Mouse (Mus musculus) cerebellum, postnatal 4 days (tissue): ENCODE measurements around the gene Wfdc13.

Source experiments
- DNase-seq, 2 experiments: peaks; one replicate each; pipeline ENCODE4 v3.0.0; 2022; ENCODE audit warnings: low spot score in 2 of 2, mixed read lengths in 1 of 2

Gene Wfdc13

DNA sequence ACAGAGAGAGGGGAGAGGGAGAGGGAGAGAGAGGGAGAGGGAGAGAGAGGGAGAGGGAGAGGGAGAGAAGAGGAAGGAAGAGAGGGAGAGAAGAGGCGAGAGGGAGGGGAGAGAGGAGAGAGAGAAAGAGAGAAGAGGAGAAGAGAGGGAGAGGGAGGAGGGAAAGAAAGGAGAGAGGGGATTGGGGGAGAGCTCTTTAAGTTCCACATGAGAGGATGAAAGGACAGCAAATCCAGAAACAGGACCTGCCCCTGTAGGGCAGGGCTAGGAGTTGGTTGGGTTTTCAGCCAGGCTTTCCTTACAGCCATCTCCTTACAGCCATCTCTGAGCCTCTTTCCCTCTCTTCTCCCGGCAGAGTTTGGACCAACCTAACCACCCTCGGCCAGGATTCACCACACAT, at the start of gene Wfdc13:
Wfdc13 (plus strand) TSS at position 301 of the 400 bp plus-strand sequence.
- DNase-seq = no peak

DNA sequence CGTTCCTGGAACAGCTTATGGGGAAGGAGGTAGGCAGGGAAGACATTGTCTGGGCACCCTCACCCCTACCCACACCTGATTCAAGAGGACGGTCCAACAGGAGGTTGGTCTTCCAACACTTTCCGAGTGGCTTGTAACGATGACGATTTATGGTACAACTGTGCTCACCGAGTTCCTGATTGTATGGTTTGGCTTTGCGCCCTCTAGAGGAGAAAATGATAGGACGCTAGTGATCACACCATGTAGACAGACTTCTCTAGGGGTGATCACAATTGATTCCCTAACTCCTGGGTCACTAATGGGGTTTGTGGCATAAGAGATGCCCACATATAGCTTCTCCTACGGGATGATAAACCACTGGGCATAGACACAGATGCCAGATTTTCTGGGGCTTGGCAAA, 49.6 kb upstream of the Wfdc13 start:
- no peak for DNase-seq

DNA sequence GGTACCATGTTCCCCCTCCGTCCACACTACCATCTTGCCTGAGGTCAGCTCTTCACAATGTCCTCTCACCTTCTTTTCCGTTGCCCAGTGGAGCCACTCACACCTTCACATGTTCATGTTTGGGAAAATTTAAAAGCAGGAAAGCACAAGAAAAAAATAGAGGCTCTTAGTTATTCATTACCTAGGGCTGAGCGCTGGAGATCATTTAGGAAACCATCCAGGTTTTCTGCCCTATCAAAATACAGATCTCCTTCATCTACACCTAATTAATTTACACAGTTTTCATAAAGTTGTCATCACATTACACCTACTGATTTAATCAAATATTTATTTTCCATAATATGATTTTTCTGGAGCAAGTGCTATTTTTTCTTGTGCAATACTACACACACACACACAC, 46.2 kb upstream of the Wfdc13 start, which contains the start of gene Wfdc16:
Wfdc16 (minus strand) TSS at position 101 of the 400 bp plus-strand sequence.
- DNase-seq = no peak

DNA sequence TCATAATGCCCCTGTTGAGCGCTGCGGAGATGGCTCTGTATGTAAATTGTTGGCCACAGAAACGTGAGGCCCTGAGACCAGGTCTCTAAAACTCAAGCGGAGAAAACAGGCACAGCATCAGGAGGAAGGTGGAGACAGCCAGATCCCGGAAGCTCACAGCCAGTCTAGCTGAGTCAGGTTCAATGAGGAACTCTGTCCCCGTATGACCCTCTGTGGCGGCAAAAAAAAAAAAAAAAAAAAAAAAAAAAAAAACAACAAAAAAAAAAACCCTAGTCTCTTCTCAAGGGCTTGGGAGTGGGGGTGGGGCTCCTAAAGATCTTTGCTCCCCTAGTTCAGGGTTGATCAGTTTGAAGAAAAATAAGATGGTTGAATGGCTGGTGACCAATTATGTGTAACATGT, 43.8 kb upstream of the Wfdc13 start:
- DNase-seq = no peak

DNA sequence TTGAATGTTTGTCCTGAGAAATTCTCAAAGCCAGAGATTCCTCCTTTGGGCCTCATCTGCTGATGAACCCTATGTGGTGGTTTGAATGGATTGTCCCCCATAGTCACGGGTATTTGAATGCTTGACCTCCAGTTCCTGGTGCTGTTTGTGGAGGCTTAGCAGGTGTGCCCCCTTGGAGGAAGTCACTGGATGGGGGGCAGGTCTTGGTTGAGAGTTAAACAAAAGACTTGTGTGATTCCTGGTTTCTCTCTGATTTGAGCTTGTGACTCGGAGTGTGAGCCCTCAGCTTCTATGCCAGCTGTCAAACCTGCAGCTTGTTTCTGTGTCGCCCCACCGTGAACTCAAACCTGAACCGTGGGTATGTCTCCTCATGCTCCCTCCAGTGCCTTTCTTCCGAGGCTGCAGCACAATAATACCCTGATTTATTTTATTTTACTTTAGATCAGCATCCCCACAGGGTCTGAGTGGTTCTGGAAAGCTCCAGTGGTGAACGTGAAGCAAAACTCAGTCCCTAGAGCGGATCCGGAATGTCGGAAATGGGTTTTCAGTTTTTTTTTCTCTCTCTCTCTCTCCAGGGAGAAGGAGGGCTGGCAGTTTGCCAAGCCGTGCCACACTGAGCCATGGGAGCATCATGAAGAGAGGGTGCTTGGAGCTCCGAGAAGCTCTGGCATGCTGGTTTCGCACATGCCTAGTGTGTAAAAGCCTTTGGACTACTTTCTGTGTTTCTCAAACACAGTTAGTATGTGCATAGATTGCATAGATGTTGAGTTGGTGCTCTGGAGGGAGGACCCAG, 42.8 kb upstream of the Wfdc13 start:
- DNase-seq = no peak

DNA sequence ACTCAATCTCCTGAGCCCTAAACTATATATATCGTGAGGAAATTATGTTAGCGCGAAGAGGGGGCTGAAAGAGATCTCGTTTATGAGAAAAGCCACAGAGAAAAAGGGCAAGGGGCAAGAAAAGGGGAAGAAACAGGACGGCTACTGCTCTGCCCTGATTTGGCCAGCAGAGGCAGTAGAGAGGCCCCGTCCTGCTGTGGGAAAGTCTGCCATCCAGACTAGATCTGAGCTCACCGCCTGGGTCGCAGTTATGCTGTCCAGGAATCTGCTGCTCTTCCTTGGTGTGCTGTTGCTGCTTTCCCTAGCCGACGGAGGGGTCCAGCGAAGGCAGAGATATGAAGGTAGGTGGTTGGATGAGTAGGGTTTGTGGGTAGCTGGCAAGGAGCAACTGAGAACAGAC, 29.0 kb upstream of the Wfdc13 start, which contains the start of gene Wfdc10:
Wfdc10 (plus strand) TSS at position 189 of the 400 bp plus-strand sequence.
- DNase-seq = peak; percentile 32 to 60

DNA sequence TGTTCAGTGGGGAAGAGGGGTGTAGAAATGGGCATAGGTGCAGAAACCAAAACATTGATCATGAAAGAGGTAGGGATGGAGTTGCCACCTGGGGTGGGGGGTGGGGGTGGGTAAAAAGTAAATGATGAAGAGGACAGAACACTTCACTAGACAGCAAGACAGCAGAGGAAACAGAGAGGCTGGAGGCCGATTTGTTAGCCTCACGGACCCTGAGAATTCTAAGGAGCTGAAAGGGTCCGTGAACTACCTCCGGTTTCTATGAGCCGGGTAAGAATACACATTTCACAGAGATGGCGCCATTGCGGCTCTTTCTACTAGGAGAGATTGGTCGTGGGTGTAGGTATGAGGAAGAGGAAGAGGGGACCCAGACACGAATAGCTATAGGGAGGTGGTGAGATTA, 28.4 kb upstream of the Wfdc13 start, which contains the start of gene Wfdc9:
Wfdc9 (minus strand) TSS at position 101 of the 400 bp plus-strand sequence.
- no peak for DNase-seq

DNA sequence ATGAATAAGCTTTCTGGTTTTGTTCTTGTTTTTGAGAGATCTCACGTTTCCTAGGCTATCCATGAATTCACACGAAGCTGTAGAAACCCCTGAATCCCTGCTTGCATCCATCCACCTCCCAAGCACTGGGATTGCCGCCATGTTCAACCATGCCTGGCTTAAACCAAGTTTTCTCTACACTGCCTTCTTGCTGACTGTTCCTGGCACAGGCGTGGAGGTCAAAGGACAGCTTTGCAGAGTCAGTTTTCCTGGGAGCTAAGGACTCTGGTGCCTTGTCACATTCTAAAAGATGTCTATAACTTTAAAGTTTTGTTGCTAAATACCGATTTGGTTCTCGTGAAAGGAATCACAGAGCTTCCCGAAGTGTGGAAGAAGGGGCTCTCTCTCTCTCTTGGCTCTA, 20.1 kb upstream of the Wfdc13 start:
- DNase-seq = no peak

DNA sequence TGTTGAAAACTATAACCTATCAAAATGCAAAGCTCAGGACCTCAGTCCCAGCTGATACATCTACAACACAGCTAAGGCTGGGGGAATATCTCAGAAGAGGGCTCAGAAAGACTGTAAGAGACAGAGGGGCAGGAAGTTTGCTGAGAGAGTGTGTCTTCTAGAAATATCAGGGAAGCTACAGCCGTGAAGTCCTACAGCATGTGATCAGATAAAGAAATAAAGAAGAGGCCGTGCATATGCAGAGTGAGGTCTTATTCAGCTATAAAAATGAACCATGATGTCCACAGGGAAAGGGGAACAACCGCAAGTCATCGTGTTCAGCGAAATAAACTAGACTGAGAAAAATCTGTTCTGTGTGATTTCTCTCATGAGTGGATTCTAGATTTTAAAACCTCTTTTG, 14.6 kb upstream of the Wfdc13 start:
- DNase-seq = no peak

DNA sequence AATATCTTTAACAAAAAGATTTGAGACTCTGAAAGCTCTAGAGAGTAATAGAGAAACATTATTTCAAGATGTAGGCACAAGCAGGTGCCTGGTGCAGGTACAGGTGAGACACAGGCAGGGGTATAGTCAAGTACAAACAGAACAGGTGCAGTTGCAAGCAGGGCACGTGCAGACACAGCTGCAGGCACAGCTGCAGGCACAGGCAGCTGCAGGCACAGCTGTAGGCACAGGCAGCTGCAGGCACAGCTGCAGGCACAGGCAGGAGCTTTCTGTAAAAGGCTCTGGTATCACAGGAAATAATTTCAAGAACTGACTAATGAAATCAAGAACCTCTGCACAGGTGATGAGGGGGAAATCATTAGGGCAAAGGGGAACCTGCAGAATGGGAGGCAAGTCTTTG, 14.0 kb upstream of the Wfdc13 start:
- DNase-seq = no peak

DNA sequence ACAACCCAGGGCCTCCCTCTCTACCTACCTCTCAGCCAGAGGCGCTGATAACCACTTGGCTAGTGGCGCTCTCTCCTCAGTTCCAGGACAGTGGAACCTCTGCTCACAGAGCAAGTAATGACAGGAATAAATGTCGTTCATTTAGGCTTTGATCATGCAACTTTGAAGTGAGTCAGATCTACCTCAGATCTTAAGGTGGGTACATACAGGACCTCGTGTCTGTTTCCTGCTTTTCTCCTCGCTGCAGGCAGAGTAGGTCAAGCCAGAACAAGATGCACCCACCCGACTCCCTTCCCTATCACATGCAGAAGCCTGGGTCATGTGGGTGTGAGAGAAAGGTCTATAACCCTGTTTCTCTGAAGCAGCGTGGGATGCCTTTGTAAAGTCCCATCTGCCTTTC, 10.9 kb upstream of the Wfdc13 start, which contains the start of gene Wfdc11:
Wfdc11 (minus strand) TSS at position 101 of the 400 bp plus-strand sequence.
- DNase-seq = no peak

DNA sequence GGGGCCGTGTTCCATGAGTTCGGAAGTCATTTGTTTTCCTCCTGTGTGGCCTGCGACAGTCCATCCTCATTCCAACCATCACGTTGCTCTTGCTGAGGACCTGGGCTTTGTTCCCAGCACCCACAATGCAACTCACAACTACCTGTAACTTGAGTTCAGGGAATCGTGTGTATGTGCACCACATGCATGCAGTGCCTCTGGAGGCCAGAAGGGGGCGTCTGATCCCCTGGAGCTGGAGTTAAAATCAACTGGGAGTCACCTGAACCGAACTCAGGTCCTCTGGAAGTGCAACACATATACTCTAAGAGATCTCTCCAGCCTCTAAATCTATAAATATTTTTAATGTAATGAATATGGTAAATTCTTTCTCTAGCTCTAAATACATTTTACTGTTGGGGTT, 8.8 kb upstream of the Wfdc13 start:
- DNase-seq = no peak

DNA sequence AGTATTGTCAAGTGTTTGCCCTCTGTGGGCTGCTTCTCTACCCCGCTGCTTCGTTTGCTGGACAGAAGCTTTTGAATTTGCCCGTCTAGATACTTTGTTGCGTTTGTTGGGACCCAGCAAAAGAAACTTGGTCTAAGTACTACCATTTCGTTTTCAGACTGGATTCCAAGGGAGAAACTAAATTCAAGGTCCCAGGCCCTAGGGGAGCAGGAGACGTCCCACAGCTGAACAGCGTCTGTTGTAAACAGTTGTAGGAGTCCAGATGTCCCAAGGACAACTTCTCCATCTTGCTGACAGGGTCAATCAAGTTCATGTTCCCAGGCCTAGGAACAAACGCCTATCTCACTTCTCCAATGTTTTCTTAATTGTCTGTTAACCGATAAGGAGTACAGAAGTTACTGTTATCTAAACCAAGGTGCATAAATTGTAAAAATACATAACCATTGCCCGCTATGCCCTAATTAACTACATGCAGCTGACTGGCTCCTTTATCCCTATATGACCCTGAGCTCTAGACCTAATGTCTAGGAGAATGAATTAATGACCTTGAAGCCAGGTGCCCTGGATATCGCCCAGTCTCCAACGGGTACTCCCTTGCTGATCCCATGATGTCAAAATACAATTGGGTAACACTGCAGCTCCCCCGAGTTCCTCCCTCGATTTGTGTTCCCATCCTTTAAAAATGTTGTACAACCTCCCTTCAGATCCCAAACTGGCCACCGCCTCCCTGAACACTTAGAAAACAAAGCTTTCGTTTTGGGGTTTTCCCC, 7.8 kb upstream of the Wfdc13 start:
- DNase-seq = no peak

DNA sequence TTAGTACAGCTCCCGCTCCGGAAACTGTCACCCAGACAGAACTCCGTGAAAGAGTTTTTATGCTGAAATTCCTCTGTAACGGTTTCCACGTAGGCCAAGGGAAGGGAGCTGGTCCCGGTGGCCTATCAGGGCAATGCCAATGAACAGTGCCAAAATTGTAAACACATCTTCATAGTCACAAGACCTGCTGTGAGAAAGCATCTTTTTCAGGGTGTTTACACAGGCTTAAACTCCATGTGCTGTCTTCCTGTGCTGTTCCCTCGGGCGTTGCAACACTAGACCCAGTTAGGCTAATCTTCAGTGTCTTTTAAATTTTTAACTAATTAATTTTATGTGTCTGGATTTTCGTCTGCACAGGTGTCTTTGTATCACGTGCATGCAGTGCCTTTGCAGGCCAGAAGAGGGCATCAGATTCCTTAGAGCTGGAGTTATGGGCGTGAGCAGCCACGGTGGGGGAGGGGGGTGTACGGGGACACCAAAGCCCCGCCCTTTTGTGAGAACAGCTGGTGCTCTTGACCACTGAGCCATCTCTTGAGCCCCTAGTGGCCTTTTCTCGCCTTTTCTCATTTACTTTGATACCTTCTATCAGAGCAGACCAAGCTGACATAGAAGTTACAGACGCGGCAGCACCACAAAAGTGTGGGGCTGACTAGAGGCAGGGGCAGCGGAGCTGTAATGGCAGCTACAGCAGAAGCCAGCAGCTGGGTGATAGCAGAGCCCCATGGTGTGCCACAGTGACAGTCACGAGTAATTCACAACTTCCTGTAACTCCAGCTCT, 5.9 kb upstream of the Wfdc13 start:
- peak; percentile 40 to 73 for DNase-seq

DNA sequence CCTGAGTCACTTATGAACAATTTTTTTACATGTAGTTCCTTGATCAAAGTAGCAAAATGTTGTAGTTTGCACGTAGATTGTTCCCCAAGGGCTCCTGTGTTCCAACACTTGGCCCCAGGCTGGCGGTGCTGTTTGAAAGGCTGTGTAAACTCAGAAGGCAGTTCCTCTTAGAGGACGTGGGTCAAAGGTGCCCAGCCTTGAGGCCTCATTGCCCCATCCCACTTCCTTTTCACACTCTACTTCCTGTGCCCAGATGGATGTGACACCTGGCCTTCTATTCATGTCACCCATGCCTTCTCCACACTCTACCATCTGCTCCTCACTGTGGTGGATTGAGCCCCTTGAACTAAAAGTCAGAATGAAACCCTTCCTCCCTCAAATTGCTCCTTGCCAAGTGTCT, 5.0 kb upstream of the Wfdc13 start:
- DNase-seq = no peak

DNA sequence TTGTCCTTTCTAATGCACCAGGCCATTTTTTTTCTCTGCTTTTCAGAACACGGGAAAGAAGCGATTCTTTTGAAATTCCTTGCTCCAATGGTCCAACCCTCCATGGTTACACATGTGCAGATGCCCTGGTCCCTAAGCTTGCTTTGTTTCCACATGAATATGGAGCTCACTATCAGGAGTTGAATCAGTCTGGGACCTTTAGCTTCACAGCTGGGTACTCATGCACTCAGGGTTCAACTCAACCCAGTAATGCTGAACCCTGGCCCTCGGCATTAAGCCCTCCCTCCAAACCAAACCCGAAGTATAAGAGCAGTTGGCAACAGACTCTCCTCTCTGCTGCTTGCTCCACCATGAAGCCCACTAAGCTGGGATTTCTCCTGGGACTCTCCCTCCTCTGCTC, 13.3 kb downstream of the Wfdc13 start, which contains the start of gene Spint4:
Spint4 (plus strand) TSS at position 301 of the 400 bp plus-strand sequence.
- DNase-seq = no peak

DNA sequence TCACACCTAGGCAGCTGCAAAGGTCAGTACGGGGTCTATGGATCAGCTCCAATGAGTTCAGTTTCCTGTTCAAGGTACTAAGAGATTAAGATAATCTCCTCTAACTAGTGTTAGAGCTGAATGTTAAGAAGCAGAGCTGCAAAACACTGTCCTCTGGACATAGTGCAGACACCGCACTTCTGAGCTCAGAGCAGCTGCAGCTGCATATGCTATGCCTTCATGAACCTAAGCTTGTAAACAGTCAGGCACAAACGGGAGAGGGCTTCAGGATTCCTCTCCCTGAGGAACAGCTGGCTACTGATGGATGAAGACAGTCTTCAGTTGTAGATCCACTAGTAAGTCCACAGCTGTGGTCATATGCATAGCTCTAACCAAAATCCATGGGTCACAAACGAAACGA, 16.1 kb downstream of the Wfdc13 start:
- DNase-seq = no peak

DNA sequence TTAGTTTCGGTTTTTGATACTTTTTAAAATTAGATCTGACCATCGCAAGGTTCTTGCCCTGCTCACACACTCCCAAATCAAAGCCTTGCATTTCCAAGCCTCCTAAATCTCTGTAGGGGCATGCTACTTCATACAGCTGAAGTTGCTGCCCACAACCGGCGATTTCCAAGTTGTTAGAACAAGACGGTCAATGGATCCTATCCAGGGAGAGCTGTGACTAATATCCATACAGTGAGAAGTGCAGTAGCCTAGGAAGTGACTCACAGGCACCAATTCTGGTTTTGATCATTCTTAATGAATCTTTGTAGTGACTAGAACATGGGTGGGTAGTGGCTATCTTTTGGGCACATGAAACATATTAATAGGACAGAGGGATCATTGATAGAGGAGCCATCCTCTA, 16.9 kb downstream of the Wfdc13 start:
- no peak for DNase-seq

DNA sequence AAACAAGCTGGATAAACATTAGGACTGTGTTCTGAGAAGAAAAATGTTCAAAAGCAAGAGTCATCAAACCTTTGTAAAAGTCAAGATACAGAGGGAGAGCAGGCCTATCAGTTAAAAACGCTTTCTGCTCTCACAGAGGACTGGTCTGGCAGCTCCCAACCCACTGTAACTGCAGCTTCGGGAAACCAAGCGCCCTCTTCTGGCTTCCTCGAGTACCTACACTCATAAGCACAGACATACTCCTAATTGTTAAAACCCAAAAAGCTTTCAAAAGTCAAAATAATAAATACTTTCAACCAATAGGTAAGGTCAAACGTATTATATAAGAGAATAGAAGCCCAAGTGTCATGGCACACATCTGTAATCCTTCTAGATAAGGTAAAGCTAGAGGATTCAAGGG, 19.3 kb downstream of the Wfdc13 start:
- no peak for DNase-seq

DNA sequence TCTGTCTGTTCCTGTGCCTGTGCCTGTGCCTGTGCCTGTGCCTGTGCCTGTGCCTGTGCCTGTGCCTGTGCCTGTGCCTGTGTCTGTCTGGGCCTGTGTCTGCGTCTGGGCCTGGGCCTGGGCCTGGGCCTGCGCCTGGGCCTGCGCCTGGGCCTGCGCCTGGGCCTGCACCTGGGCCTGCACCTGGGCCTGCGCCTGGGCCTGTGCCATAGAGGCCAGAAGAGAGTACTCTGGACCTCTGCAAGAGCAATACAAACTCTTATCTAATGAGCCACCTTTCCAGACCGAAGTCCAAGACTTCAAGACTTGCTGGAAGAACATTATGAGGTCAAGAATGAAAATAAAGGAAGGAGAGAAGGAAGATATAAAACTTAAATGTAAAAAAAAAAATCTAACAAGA, 20.4 kb downstream of the Wfdc13 start:
- DNase-seq = no peak

DNA sequence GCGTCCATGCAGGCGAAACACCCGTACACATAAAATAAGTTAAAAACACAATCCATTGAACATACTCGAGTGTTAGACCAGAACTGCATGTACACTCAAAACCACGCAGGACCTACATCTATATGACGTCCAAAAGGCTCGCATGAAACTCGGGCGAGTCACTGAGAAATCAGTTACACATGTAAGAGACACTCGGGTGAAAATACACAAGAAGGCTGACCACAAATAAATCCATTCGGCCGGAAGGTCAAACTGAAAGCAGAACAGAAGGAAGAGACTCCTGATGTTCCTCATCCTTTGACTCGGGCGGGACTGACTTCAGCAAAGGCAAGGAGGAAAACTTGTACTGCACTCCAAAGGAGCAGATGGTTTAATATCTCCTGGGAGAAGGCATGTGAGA, 21.1 kb downstream of the Wfdc13 start:
- no peak for DNase-seq

DNA sequence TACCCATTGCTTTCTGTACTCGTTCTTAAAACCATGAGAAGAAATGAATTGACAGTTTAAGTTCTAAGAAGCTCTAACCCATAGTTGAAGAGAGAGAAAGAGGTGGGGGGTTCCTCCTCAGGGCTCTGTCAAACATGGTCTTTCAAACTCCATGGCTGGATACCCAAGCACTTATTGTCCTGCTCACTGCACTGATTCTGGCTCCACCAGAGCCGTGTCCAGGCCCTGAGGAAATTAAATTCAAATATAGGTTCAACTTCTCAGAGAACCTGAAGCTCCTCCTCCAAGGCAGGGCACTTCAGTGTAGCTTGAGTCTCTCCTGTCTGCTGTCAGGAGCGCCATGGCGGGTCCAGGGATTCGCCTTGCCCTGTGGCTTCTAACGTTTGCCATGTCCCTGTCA, 30.1 kb downstream of the Wfdc13 start, which contains the start of gene Spint5:
Spint5 (plus strand) TSS at position 301 of the 400 bp plus-strand sequence.
- DNase-seq = no peak
